Mouse (Mus musculus) natural killer cell, adult 2 months (primary cell): Measurements from ENCODE around the gene Tnpo1.
A peak's percentile ranks its signal among the peaks of the same experiment; 100 is the strongest.
"Not testable (repeated sequence)": the region's sequence is repeated elsewhere in the genome, so short reads cannot be mapped to it uniquely, and the experiment has no call there.

ENCODE experiments used
- DNase-seq, 2 experiments: peaks; one replicate each; pipeline ENCODE4 v3.0.0; 2022; ENCODE audit warnings: low spot score in 2 of 2

Gene Tnpo1

GRCm38 (mm10) chr13:98890137-98890870 is 35.9 kb downstream of the Tnpo1 start:
- DNase-seq: peak; percentile 38 to 42

GRCm38 (mm10) chr13:98889211-98889610 is 37.0 kb downstream of the Tnpo1 start:
- DNase-seq: no peak

GRCm38 (mm10) chr13:98883774-98884173 is 42.4 kb downstream of the Tnpo1 start:
- no peak for DNase-seq

- DNase-seq: no peak
Measured at GRCm38 (mm10) chr13:98881991-98882390, 44.2 kb downstream of the Tnpo1 start.

- no peak for DNase-seq
Measured at GRCm38 (mm10) chr13:98880336-98880735, 45.8 kb downstream of the Tnpo1 start.

GRCm38 (mm10) chr13:98879422-98879821 is 46.8 kb downstream of the Tnpo1 start:
- DNase-seq: no peak

GRCm38 (mm10) chr13:98877165-98877564 is 49.0 kb downstream of the Tnpo1 start:
- no peak for DNase-seq

- DNase-seq: no peak
Measured at GRCm38 (mm10) chr13:98874727-98875126, 51.5 kb downstream of the Tnpo1 start.

- no peak for DNase-seq
Measured at GRCm38 (mm10) chr13:98872273-98872847, 53.8 kb downstream of the Tnpo1 start.

- no peak for DNase-seq
Measured at GRCm38 (mm10) chr13:98871263-98871662, 54.9 kb downstream of the Tnpo1 start.

GRCm38 (mm10) chr13:98868236-98868923 is 57.8 kb downstream of the Tnpo1 start:
- DNase-seq: no peak

- DNase-seq: peak in 1 of 2 experiments; percentile 28
Measured at GRCm38 (mm10) chr13:98867810-98868209, 58.4 kb downstream of the Tnpo1 start.

GRCm38 (mm10) chr13:98855291-98855690 is 70.9 kb downstream of the Tnpo1 start:
- DNase-seq: no peak

GRCm38 (mm10) chr13:98845794-98846193 is 80.4 kb downstream of the Tnpo1 start:
- no peak for DNase-seq

GRCm38 (mm10) chr13:98836423-98837088 is 89.6 kb downstream of the Tnpo1 start:
- DNase-seq: no peak

- no peak for DNase-seq
Measured at GRCm38 (mm10) chr13:98835740-98836139, 90.4 kb downstream of the Tnpo1 start.

GRCm38 (mm10) chr13:98834723-98835122 is 91.5 kb downstream of the Tnpo1 start:
- DNase-seq: no peak

GRCm38 (mm10) chr13:98834199-98834598 is 92.0 kb downstream of the Tnpo1 start:
- no peak for DNase-seq

- peak; percentile 26 to 43 for DNase-seq
Measured at GRCm38 (mm10) chr13:98832451-98833450, 93.4 kb downstream of the Tnpo1 start.

GRCm38 (mm10) chr13:98829026-98829425 is 97.2 kb downstream of the Tnpo1 start:
- not testable (repeated sequence) for DNase-seq

- DNase-seq: no peak
Measured at GRCm38 (mm10) chr13:98825574-98825973, 100.6 kb downstream of the Tnpo1 start.
